Mouse (Mus musculus) brain, embryonic 14.5 days (tissue): ENCODE measurements around the gene Col20a1.

Source experiments
- CTCF ChIP-seq: fragments of 200-500 bp; IDR thresholded peaks from 2 replicates; pipeline ENCODE4 v1.5.1; 2012; ENCODE audit warnings: inconsistent platforms, mild to moderate bottlenecking, moderate library complexity, borderline replicate concordance; ENCODE audit not compliant: insufficient read depth, insufficient read length; ENCODE audit errors: extremely low read depth
- POLR2A ChIP-seq: fragments of 200-500 bp; IDR thresholded peaks from 2 replicates; pipeline ENCODE4 v1.6.1; 2012; ENCODE audit warnings: mild to moderate bottlenecking, inconsistent platforms, borderline replicate concordance; ENCODE audit not compliant: poor library complexity, insufficient read depth, insufficient read length, severe bottlenecking; ENCODE audit errors: extremely low read depth

DNA sequence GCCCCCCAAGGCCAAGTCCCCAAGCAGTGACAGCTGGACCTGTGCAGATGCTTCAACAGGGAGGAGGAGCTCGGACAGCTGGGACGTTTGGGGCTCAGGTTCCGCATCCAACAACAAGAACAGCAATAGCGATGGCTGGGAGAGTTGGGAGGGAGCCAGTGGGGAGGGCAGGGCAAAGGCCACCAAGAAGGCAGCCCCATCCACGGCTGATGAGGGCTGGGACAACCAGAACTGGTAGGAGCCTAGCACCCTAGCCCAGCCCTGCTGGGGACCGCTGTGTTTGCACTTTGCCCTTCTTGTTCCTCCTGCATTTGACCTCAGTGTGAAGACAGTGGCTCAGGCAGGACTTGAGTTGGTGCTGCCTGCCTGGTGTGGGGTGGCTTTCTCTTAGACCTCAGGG is 5.2 kb upstream of the Col20a1 start:
- TF ChIP-seq CTCF, result no peak
- no peak for TF ChIP-seq POLR2A
